Mouse (Mus musculus) liver, embryonic 16.5 days (tissue): Measurements from ENCODE around the gene Hoxa5. TPM values are rescaled to one million over a fixed set of nuclear protein-coding genes. Genes with fewer than 3 reads are reported as not detected.

Experiments used
- ATAC-seq: fragments of 200-750 bp; cut with Nextera tagmentation; 2 replicates; pipeline ENCODE4 v1.8.0; 2017; ENCODE audit warnings: low read depth, mild to moderate bottlenecking, moderate number of reproducible peaks, moderate library complexity
- H3K27ac ChIP-seq: fragments of 300-500 bp; sonication (generic); 2 replicates; pipeline ENCODE4 v1.5.1; 2014; ENCODE audit warnings: mild to moderate bottlenecking, low read length
- H3K27me3 ChIP-seq: fragments of 300-500 bp; sonication (generic); 2 replicates; pipeline ENCODE4 v1.6.1; 2014; ENCODE audit warnings: low read depth, low read length, mixed read lengths; ENCODE audit not compliant: control insufficient read depth, insufficient read depth
- H3K36me3 ChIP-seq: fragments of 300-500 bp; sonication (generic); 2 replicates; pipeline ENCODE4 v1.6.1; 2014; ENCODE audit warnings: mild to moderate bottlenecking; ENCODE audit not compliant: control insufficient read depth, insufficient read depth
- H3K4me1 ChIP-seq: fragments of 300-500 bp; sonication (generic); 2 replicates; pipeline ENCODE4 v1.6.1; 2014; ENCODE audit warnings: low read depth, low read length, mixed read lengths; ENCODE audit not compliant: control insufficient read depth
- H3K4me2 ChIP-seq: fragments of 300-500 bp; sonication (generic); 2 replicates; pipeline ENCODE4 v1.6.1; 2014; ENCODE audit warnings: low read depth, low read length, mixed read lengths
- H3K4me3 ChIP-seq: fragments of 300-500 bp; sonication (generic); 2 replicates; pipeline ENCODE4 v1.5.1; 2014; ENCODE audit warnings: low read depth, mild to moderate bottlenecking, low read length
- H3K9ac ChIP-seq: fragments of 300-500 bp; sonication (generic); 2 replicates; pipeline ENCODE4 v1.6.1; 2014; ENCODE audit warnings: low read depth, low read length
- H3K9me3 ChIP-seq: fragments of 300-500 bp; sonication (generic); replicated peaks from 2 replicates; pipeline ENCODE4 v1.6.1; 2016; ENCODE audit warnings: low read length; ENCODE audit not compliant: control insufficient read depth
- WGBS: fragments of 180-500 bp; shearing (Covaris S2); extraction: QIAGEN DNeasy Blood & Tissue Kit; methylation state at CpG from one replicate; pipeline ENCODE4 v1.1.7; 2014; ENCODE audit not compliant: insufficient replicate concordance; 5-methylcytosine and 5-hydroxymethylcytosine counted together
- microRNA counts: library from miRNA; unstranded; fragments of <30 nt; microRNA quantifications from one replicate; lab custom pipeline; 2016
- microRNA-seq: library from miRNA; unstranded; fragments of <30 nt; microRNA quantifications from one replicate; pipeline ENCODE4, GENCODE M21; 2016
- polyA plus RNA-seq: library from polyadenylated mRNA; unstranded; fragments of >200 nt; fragmentation: Nextera tagmentation; extraction: Ambion mirVana; gene quantifications from 2 replicates; pipeline ENCODE4 v1.2.1, GENCODE M21; 2015

Hoxa5 gene
- polyA plus RNA-seq, 1 experiment from 2014 or later, result 0.68 TPM

GRCm38 (mm10) chr6:52155471-52155870 lies 48.9 kb downstream of the Hoxa5 start:
- Histone ChIP-seq H3K36me3 (no peaks in the 10 kb centered on the region), H3K27ac (no peak overlapping the region), H3K4me1 (no peaks in the 10 kb centered on the region), H3K9me3 (no peaks in the 10 kb centered on the region), H3K4me2 (no peak overlapping the region), H3K9ac (no peak overlapping the region), H3K27me3 (peaks cover 88% of the 10 kb centered on the region), H3K4me3 (no peak overlapping the region)
- no peak for ATAC-seq
- WGBS, result 57% methylated on average over 3 of the region's 3 CpGs

GRCm38 (mm10) chr6:52154044-52154443 lies 50.3 kb downstream of the Hoxa5 start:
- peaks cover 84% of the 10 kb centered on the region for H3K27me3 ChIP-seq
- no peaks in the 10 kb centered on the region for H3K9me3 ChIP-seq
- H3K4me3 ChIP-seq, result no peak overlapping the region
- no peaks in the 10 kb centered on the region for H3K4me1 ChIP-seq
- WGBS, result 44% methylated on average over 5 of the region's 5 CpGs
- no peak for ATAC-seq
- H3K36me3 ChIP-seq, result no peaks in the 10 kb centered on the region
- H3K27ac ChIP-seq, result no peak overlapping the region
- no peak overlapping the region for H3K9ac ChIP-seq
- H3K4me2 ChIP-seq, result no peak overlapping the region

- H3K4me3 ChIP-seq, result no peak overlapping the region
- H3K27me3 ChIP-seq, result peaks cover 77% of the 10 kb centered on the region
- no peak overlapping the region for H3K9ac ChIP-seq
- ATAC-seq, result no peak
- H3K4me1 ChIP-seq, result no peaks in the 10 kb centered on the region
- H3K9me3 ChIP-seq, result no peaks in the 10 kb centered on the region
- 6% methylated on average over 6 of the region's 6 CpGs for WGBS
- H3K27ac ChIP-seq, result no peak overlapping the region
- no peak overlapping the region for H3K4me2 ChIP-seq
- no peaks in the 10 kb centered on the region for H3K36me3 ChIP-seq
Observed at GRCm38 (mm10) chr6:52153270-52153669, 51.1 kb downstream of the Hoxa5 start.

GRCm38 (mm10) chr6:52152226-52153193 lies 51.9 kb downstream of the Hoxa5 start:
- no peak overlapping the region for H3K4me3 ChIP-seq
- H3K4me1 ChIP-seq, result no peaks in the 10 kb centered on the region
- H3K9me3 ChIP-seq, result no peaks in the 10 kb centered on the region
- peaks cover 69% of the 10 kb centered on the region for H3K27me3 ChIP-seq
- no peak overlapping the region for H3K27ac ChIP-seq
- no peak overlapping the region for H3K4me2 ChIP-seq
- 21% methylated on average over 16 of the region's 16 CpGs for WGBS
- no peak for ATAC-seq
- H3K36me3 ChIP-seq, result no peaks in the 10 kb centered on the region
- no peak overlapping the region for H3K9ac ChIP-seq

MicroRNAs encoded within 50 kb of the gene (microRNA counts, 519-probe panel; counts per million panel counts)
- 1,006 counts per million, percentile 5 among the panel's probes with 10 or more counts for microRNA mmu-miR-196b (lab: Ali Mortazavi, UCI)

Small RNAs within 50 kb of the gene (microRNA-seq; reads per million reads assigned to microRNA genes)
- 532 reads per million, percentile 71 among the genes with 10 or more reads in this experiment for gene Mir196b

Other genes with a start within 250 kb of the Hoxa5 start
- gene Skap2, start 192.0 kb downstream of the Hoxa5 start, polyA plus RNA-seq, result 16.1 and 17.9 TPM in 2 replicates
- gene Hoxa1, start 46.3 kb downstream of the Hoxa5 start, polyA plus RNA-seq, result 0.20 TPM in 2 replicates
- 0.22 and 0.44 TPM in 2 replicates for gene Hoxa2, start 39.8 kb downstream of the Hoxa5 start, polyA plus RNA-seq
- gene 5730596B20Rik, start 27.1 kb downstream of the Hoxa5 start, polyA plus RNA-seq, result 0.04 and 0.05 TPM in 2 replicates
- 0.07 and 0.13 TPM in 2 replicates for gene Hoxa4, start 12.8 kb downstream of the Hoxa5 start, polyA plus RNA-seq
- gene Hoxa6, start 4.1 kb upstream of the Hoxa5 start, polyA plus RNA-seq, result not detected in 2 replicates
- gene Hoxa3, start 8.7 kb upstream of the Hoxa5 start, polyA plus RNA-seq, result 0.14 and 0.27 TPM in 2 replicates
- not detected in 2 replicates for gene Gm28308, start 8.8 kb upstream of the Hoxa5 start, polyA plus RNA-seq
- 0.26 and 0.34 TPM in 2 replicates for gene Hoxa7, start 17.3 kb upstream of the Hoxa5 start, polyA plus RNA-seq
- 0.13 and 0.36 TPM in 2 replicates for gene Hoxa9, start 26.5 kb upstream of the Hoxa5 start, polyA plus RNA-seq
- gene Hoxa10, start 36.3 kb upstream of the Hoxa5 start, polyA plus RNA-seq, result 0.05 and 0.09 TPM in 2 replicates
- not detected in 2 replicates for gene Hoxa11, start 41.2 kb upstream of the Hoxa5 start, polyA plus RNA-seq
- gene Hoxa13, start 56.3 kb upstream of the Hoxa5 start, polyA plus RNA-seq, result not detected in 2 replicates
- gene Evx1, start 108.9 kb upstream of the Hoxa5 start, polyA plus RNA-seq, result not detected in 2 replicates